Mouse (Mus musculus): Measurements from ENCODE around the gene Ccdc194. TPM values are rescaled to one million over a fixed set of nuclear protein-coding genes. Genes with fewer than 3 reads are reported as not detected.

The Ccdc194 gene
- polyA plus RNA-seq (2015; fragmentation: Nextera tagmentation; extraction: Ambion mirVana), result 0.09 and 0.15 TPM in 2 replicates

- Histone ChIP-seq H3K36me3 (replicated peaks) (no peaks in the 10 kb centered on the region), H3K4me2 (peak within 1 kb of the TSS; percentile 13; the same call in 1 of the 2 replicates), H3K27ac (no peak within 1 kb of the TSS), H3K4me3 (0 out of 2 replicates have a peak within 1 kb of the TSS, but pooled peaks have one; percentile 6), H3K4me1 (peaks cover 8% of the 10 kb centered on the region; the same call in 1 of the 2 replicates), H3K9me3 (no peaks in the 10 kb centered on the region), H3K9ac (no peak within 1 kb of the TSS), H3K27me3 (replicated peaks) (peaks cover 36% of the 10 kb centered on the region)
- ATAC-seq (replicated peaks), result no peak
- 7% methylated on average over 46 of the region's 46 CpGs for WGBS
Observed at GRCm38 (mm10) chr8:71525226-71526050, at the start of gene Ccdc194. Gene Ccdc194, minus strand, starts transcription at chr8:71525711.

GRCm38 (mm10) chr8:71575020-71575419, 49.5 kb upstream of the Ccdc194 start:
- no peak overlapping the region for H3K9ac ChIP-seq
- H3K9me3 ChIP-seq, result no peaks in the 10 kb centered on the region
- H3K27ac ChIP-seq, result no peak overlapping the region
- H3K4me3 ChIP-seq, result no peak overlapping the region
- no peaks in the 10 kb centered on the region for H3K27me3 ChIP-seq (replicated peaks)
- no peak for ATAC-seq (replicated peaks)
- H3K36me3 ChIP-seq (replicated peaks), result no peaks in the 10 kb centered on the region
- no peak overlapping the region for H3K4me2 ChIP-seq
- peaks cover 29% of the 10 kb centered on the region for H3K4me1 ChIP-seq
- WGBS, result 77% methylated on average over 1 of the region's 1 CpGs

GRCm38 (mm10) chr8:71574426-71574825, 48.9 kb upstream of the Ccdc194 start:
- no peaks in the 10 kb centered on the region for H3K27me3 ChIP-seq (replicated peaks)
- no peak overlapping the region for H3K4me3 ChIP-seq
- H3K9me3 ChIP-seq, result no peaks in the 10 kb centered on the region
- H3K36me3 ChIP-seq (replicated peaks), result no peaks in the 10 kb centered on the region
- H3K9ac ChIP-seq, result no peak overlapping the region
- 76% methylated on average over 7 of the region's 7 CpGs for WGBS
- no peak overlapping the region for H3K4me2 ChIP-seq
- H3K27ac ChIP-seq, result no peak overlapping the region
- ATAC-seq (replicated peaks), result no peak
- peaks cover 27% of the 10 kb centered on the region for H3K4me1 ChIP-seq

- 62% methylated on average over 9 of the region's 9 CpGs for WGBS
- H3K4me2 ChIP-seq, result peak overlapping the region; percentile 10; the same call in 1 of the 2 replicates
- H3K36me3 ChIP-seq (replicated peaks), result no peaks in the 10 kb centered on the region
- ATAC-seq (replicated peaks), result no peak
- H3K9ac ChIP-seq, result 0 out of 2 replicates have a peak overlapping the region, but pooled peaks have one; percentile 8
- H3K9me3 ChIP-seq, result no peaks in the 10 kb centered on the region
- H3K27me3 ChIP-seq (replicated peaks), result no peaks in the 10 kb centered on the region
- peak overlapping the region; percentile 68 for H3K27ac ChIP-seq
- no peak overlapping the region for H3K4me3 ChIP-seq
- H3K4me1 ChIP-seq, result peaks cover 33% of the 10 kb centered on the region
Observed at GRCm38 (mm10) chr8:71572847-71573633, 47.5 kb upstream of the Ccdc194 start.

- no peak overlapping the region for H3K9ac ChIP-seq
- H3K4me1 ChIP-seq, result peaks cover 33% of the 10 kb centered on the region
Observed at GRCm38 (mm10) chr8:71572077-71572476, 46.6 kb upstream of the Ccdc194 start.

GRCm38 (mm10) chr8:71570291-71570954, 44.9 kb upstream of the Ccdc194 start:
- under 1% methylated on average over 41 of the region's 41 CpGs for WGBS
- Histone ChIP-seq H3K9ac (peak overlapping the region; percentile 64), H3K4me3 (peak overlapping the region; percentile 70), H3K27ac (peak overlapping the region; percentile 88), H3K4me2 (peak overlapping the region; percentile 74), H3K27me3 (replicated peaks) (no peaks in the 10 kb centered on the region), H3K9me3 (no peaks in the 10 kb centered on the region), H3K36me3 (replicated peaks) (no peaks in the 10 kb centered on the region), H3K4me1 (peaks cover 33% of the 10 kb centered on the region)
- ATAC-seq (replicated peaks), result peak; percentile 91

More at GRCm38 (mm10) chr8:71572077-71572476, 46.6 kb upstream of the Ccdc194 start:
- Histone ChIP-seq H3K27me3 (replicated peaks) (no peaks in the 10 kb centered on the region), H3K27ac (peak overlapping the region; percentile 68), H3K36me3 (replicated peaks) (no peaks in the 10 kb centered on the region), H3K4me3 (0 out of 2 replicates have a peak overlapping the region, but pooled peaks have one; percentile 70), H3K9me3 (no peaks in the 10 kb centered on the region), H3K4me2 (peak overlapping the region; percentile 74; the same call in 1 of the 2 replicates)
- 82% methylated on average over 2 of the region's 2 CpGs for WGBS
- no peak for ATAC-seq (replicated peaks)

- Histone ChIP-seq H3K27me3 (replicated peaks) (0 out of 2 replicates have a peak, but pooled peaks cover 3% of the 10 kb centered on the region), H3K27ac (peak overlapping the region; percentile 88), H3K9me3 (no peaks in the 10 kb centered on the region), H3K36me3 (replicated peaks) (no peaks in the 10 kb centered on the region), H3K4me3 (peak overlapping the region; percentile 70), H3K9ac (peak overlapping the region; percentile 51), H3K4me2 (peak overlapping the region; percentile 74), H3K4me1 (peaks cover 33% of the 10 kb centered on the region)
- peak; percentile 87 for ATAC-seq (replicated peaks)
- under 1% methylated on average over 51 of the region's 51 CpGs for WGBS
Observed at GRCm38 (mm10) chr8:71569366-71570290, 44.1 kb upstream of the Ccdc194 start.

- 16% methylated on average over 6 of the region's 6 CpGs for WGBS
- Histone ChIP-seq H3K9ac (peak overlapping the region; percentile 51; the same call in 1 of the 2 replicates), H3K27me3 (replicated peaks) (0 out of 2 replicates have a peak, but pooled peaks cover 3% of the 10 kb centered on the region), H3K4me3 (peak overlapping the region; percentile 70), H3K4me2 (peak overlapping the region; percentile 74), H3K27ac (peak overlapping the region; percentile 88), H3K36me3 (replicated peaks) (no peaks in the 10 kb centered on the region), H3K4me1 (peaks cover 33% of the 10 kb centered on the region), H3K9me3 (no peaks in the 10 kb centered on the region)
- ATAC-seq (replicated peaks), result no peak
Observed at GRCm38 (mm10) chr8:71568941-71569340, 43.4 kb upstream of the Ccdc194 start.

- 13% methylated on average over 13 of the region's 13 CpGs for WGBS
- Histone ChIP-seq H3K4me3 (peak within 1 kb of the TSS; percentile 70), H3K36me3 (replicated peaks) (no peaks in the 10 kb centered on the region)
Observed at GRCm38 (mm10) chr8:71568387-71568937, 43.0 kb upstream of the Ccdc194 start, which contains the start of gene Slc27a1. Gene Slc27a1, plus strand, starts transcription at chr8:71568882.

GRCm38 (mm10) chr8:71567587-71567986, 42.1 kb upstream of the Ccdc194 start:
- Histone ChIP-seq H3K27me3 (replicated peaks) (peaks cover 10% of the 10 kb centered on the region), H3K4me2 (no peak overlapping the region), H3K4me3 (no peak overlapping the region), H3K9me3 (no peaks in the 10 kb centered on the region), H3K36me3 (replicated peaks) (no peaks in the 10 kb centered on the region), H3K9ac (no peak overlapping the region), H3K4me1 (peaks cover 30% of the 10 kb centered on the region), H3K27ac (no peak overlapping the region)
- 79% methylated on average over 7 of the region's 7 CpGs for WGBS
- ATAC-seq (replicated peaks), result no peak

More at GRCm38 (mm10) chr8:71568387-71568937, 43.0 kb upstream of the Ccdc194 start, which contains the start of gene Slc27a1:
- no peaks in the 10 kb centered on the region for H3K9me3 ChIP-seq
- peak within 1 kb of the TSS; percentile 74 for H3K4me2 ChIP-seq
- ATAC-seq (replicated peaks), result no peak
- H3K4me1 ChIP-seq, result peaks cover 33% of the 10 kb centered on the region
- H3K27ac ChIP-seq, result peak within 1 kb of the TSS; percentile 88
- H3K27me3 ChIP-seq (replicated peaks), result 0 out of 2 replicates have a peak, but pooled peaks cover 3% of the 10 kb centered on the region
- H3K9ac ChIP-seq, result peak within 1 kb of the TSS; percentile 51

Measured in midbrain, embryonic 15.5 days (tissue).